Mouse (Mus musculus): ENCODE measurements around the gene Nedd4. TPM values are rescaled to one million over a fixed set of nuclear protein-coding genes. Genes with fewer than 3 reads are reported as not detected.

Gene Nedd4
- total RNA-seq, 1 experiment from 2014 or later = 467 TPM

DNA sequence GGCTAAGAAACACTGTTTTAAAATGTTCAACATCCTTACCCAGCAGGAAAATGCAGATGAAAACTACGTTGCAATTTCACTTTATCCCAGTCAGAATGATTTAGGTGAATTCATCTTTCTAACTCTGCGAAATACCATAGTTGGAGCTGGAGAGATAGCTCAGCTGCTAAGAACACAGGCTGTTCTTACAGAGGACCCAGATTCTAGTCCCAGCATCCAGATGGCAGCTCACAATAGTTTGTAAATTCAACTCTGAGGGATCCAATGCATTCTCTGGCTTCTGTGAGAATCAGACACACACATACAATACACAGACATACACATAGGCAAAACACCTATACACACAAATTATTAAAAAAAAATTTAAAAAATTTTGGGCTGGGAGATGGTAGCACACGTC, 133.1 kb downstream of the Nedd4 start:
- DNase-seq = no peak

DNA sequence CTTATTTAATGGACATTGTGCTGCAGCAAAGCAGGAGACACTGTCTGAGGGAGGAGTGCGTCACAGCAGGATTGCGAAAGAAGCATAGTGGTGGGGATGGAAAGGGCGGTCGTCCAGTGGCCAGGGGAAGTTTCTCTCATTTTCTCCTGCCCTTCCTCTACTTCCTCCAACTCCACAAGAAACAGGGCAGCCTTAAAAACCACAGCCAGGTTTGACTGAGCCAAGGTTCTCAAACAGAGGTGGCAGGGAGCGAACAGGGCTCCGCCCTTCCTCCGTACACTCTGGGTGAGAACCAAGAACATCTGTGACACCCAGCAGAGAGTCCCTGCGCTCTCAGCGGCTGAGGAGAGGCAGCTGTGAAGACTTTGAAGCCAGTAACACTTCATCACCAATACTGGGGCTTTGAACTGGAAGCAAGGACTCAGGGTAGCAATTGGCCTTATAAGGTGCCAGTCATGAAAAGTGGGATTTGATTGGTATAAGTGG, 135.0 kb downstream of the Nedd4 start:
- no peak for DNase-seq

Other genes with a start within 250 kb of the Nedd4 start
- 4.1 and 4.7 TPM in 2 replicates for gene Mns1, start 224.3 kb upstream of the Nedd4 start, total RNA-seq (2021)
- 10.8 and 11.0 TPM in 2 replicates for gene Tex9, start 170.1 kb upstream of the Nedd4 start, total RNA-seq (2021)
- 30.9 and 32.5 TPM in 2 replicates for gene Rfx7, start 130.1 kb upstream of the Nedd4 start, total RNA-seq (2021)
- 0.43 and 0.58 TPM in 2 replicates for gene Prtg, start 144.5 kb downstream of the Nedd4 start, total RNA-seq (2021)

All from adrenal gland, postnatal 25 days (tissue).